Mouse (Mus musculus): ENCODE measurements at regions not wholly inside any gene's neighbourhood (a gene's known extent, or its start where the extent isn't known, plus 50 kb on each side); places are given as distances from the start of the nearest gene placed in this dataset.

DNA sequence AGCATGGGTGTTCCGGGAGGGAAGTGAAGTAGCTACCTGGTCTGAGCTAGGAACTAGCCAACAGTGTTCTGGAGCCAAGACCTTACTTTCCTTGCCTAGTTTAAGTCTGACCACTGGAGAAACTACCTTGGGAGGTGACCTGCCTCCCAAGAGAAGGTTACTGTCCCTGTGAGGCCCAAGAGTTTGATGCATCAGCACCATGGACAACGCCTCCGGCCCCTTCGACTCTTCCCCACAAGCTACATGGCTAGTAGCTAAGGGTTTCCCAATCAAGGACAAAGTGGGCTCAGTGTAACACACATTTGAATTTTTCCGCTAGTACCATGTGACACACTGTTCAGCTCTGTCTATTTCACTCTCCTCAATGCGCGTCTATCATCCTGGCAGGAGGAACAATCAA is 171.7 kb upstream of the Zdhhc25 start:
- H3K4me1 ChIP-seq (ENCODE audit: control insufficient read depth, insufficient read depth, insufficient read length), result no peaks in the 10 kb centered on the region
- H3K27me3 ChIP-seq (ENCODE audit: control insufficient read depth, insufficient read depth, low read length), result no peaks in the 10 kb centered on the region
- no peak for DNase-seq (ENCODE audit: low read depth in 1 of 2, low spot score in 2 of 2)
- no peak overlapping the region for H3K27ac ChIP-seq (ENCODE audit: insufficient read depth, low read length)
- WGBS, result 69% methylated on average over 7 of the region's 7 CpGs
- TF ChIP-seq POLR2A (IDR thresholded peaks at IDR 0.05; ENCODE audit: low read depth, low read length), result no peak
- no peak for TF ChIP-seq CTCF (IDR thresholded peaks at IDR 0.05; ENCODE audit: extremely low read depth, insufficient read depth, insufficient read length, insufficient replicate concordance)
- no peaks in the 10 kb centered on the region for H3K36me3 ChIP-seq (ENCODE audit: control insufficient read depth, insufficient read depth, low read length)
- H3K4me3 ChIP-seq (ENCODE audit: extremely low read depth, insufficient read depth, insufficient read length), result no peak overlapping the region

GRCm38 (mm10) chr15:88430941-88431340 is 169.2 kb upstream of the Zdhhc25 start:
- TF ChIP-seq CTCF (IDR thresholded peaks at IDR 0.05; ENCODE audit: extremely low read depth, insufficient read depth, insufficient read length, insufficient replicate concordance), result no peak
- no peak for TF ChIP-seq POLR2A (IDR thresholded peaks at IDR 0.05; ENCODE audit: low read depth, low read length)
- Histone ChIP-seq H3K4me1 (ENCODE audit: control insufficient read depth, insufficient read depth, insufficient read length) (no peaks in the 10 kb centered on the region), H3K36me3 (ENCODE audit: control insufficient read depth, insufficient read depth, low read length) (no peaks in the 10 kb centered on the region), H3K27me3 (ENCODE audit: control insufficient read depth, insufficient read depth, low read length) (no peaks in the 10 kb centered on the region), H3K4me3 (ENCODE audit: extremely low read depth, insufficient read depth, insufficient read length) (no peak overlapping the region), H3K27ac (ENCODE audit: insufficient read depth, low read length) (no peak overlapping the region)
- WGBS, result 85% methylated on average over 7 of the region's 7 CpGs
- no peak for DNase-seq (ENCODE audit: low read depth in 1 of 2, low spot score in 2 of 2)

DNA sequence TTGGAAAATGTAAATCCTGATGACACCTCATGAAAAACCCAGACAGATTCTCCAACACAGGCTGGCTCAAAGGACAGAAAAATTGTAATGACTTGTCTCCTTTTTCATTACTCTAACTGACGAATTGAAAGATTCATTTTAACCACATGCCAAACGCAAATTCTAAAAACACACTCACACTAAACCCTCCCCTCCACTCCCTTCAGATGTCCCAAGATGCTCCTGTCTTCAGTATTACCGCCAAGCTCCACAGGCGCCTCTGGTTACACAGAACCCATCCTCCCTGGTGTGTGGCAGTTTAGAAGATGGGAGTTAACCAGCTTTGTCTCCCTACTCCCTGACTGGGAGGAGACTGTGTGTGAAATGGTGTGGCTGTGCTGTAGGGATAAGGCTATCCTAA is 151.8 kb upstream of the Zdhhc25 start:
- no peak for TF ChIP-seq CTCF (IDR thresholded peaks at IDR 0.05; ENCODE audit: extremely low read depth, insufficient read depth, insufficient read length, insufficient replicate concordance)
- no peak for TF ChIP-seq POLR2A (IDR thresholded peaks at IDR 0.05; ENCODE audit: low read depth, low read length)
- 80% methylated on average over 4 of the region's 4 CpGs for WGBS
- Histone ChIP-seq H3K36me3 (ENCODE audit: control insufficient read depth, insufficient read depth, low read length) (no peaks in the 10 kb centered on the region), H3K4me1 (ENCODE audit: control insufficient read depth, insufficient read depth, insufficient read length) (no peaks in the 10 kb centered on the region), H3K27ac (ENCODE audit: insufficient read depth, low read length) (no peak overlapping the region), H3K27me3 (ENCODE audit: control insufficient read depth, insufficient read depth, low read length) (no peaks in the 10 kb centered on the region), H3K4me3 (ENCODE audit: extremely low read depth, insufficient read depth, insufficient read length) (no peak overlapping the region)
- no peak for DNase-seq (ENCODE audit: low read depth in 1 of 2, low spot score in 2 of 2)

DNA sequence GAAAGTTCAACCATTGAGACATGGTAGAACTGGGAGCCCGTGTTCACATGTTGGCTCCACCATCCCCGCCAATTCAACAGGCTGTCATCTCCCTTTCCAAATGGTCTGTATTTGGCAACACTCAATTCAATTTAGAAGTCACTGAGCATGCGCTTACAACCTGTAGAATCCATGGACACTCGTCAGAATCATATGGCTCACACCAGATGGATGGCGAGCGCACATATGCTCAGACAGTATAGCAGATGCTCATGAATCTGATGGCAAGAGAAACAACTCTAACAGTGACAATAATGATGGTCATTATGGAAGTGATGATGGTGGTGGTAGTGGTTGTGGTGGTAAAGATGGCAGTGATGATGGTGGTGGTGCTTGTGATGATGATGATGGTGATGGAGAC is 148.9 kb upstream of the Zdhhc25 start:
- no peaks in the 10 kb centered on the region for H3K36me3 ChIP-seq (ENCODE audit: control insufficient read depth, insufficient read depth, low read length)
- no peak overlapping the region for H3K4me3 ChIP-seq (ENCODE audit: extremely low read depth, insufficient read depth, insufficient read length)
- TF ChIP-seq CTCF (IDR thresholded peaks at IDR 0.05; ENCODE audit: extremely low read depth, insufficient read depth, insufficient read length, insufficient replicate concordance) (no peak), POLR2A (IDR thresholded peaks at IDR 0.05; ENCODE audit: low read depth, low read length) (no peak)
- no peaks in the 10 kb centered on the region for H3K4me1 ChIP-seq (ENCODE audit: control insufficient read depth, insufficient read depth, insufficient read length)
- H3K27ac ChIP-seq (ENCODE audit: insufficient read depth, low read length), result no peak overlapping the region
- no peak for DNase-seq (ENCODE audit: low read depth in 1 of 2, low spot score in 2 of 2)
- no peaks in the 10 kb centered on the region for H3K27me3 ChIP-seq (ENCODE audit: control insufficient read depth, insufficient read depth, low read length)
- WGBS, result 93% methylated on average over 6 of the region's 6 CpGs

DNA sequence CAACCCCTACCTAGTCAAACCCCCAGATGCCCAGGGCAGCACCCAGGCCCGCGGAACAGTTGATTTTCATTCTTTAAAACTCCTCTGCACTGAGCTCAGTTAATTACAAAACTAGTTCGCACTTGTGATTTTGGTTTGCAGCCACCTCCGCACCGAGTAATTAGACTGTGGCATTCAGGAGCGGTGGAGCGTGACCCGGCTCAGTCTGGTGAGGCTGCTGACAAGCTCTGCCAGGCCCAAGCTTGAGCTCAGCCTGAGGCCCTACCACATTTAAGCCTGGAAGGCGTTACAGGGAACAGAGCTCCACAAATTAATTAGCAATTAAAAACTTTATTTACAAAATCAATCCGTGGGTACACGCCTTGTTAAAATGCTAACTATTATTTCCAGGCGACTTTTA is 132.0 kb upstream of the Zdhhc25 start:
- 87% methylated on average over 12 of the region's 12 CpGs for WGBS
- no peak for DNase-seq (ENCODE audit: low read depth in 1 of 2, low spot score in 2 of 2)

GRCm38 (mm10) chr15:88468810-88469209 is 131.3 kb upstream of the Zdhhc25 start:
- Histone ChIP-seq H3K4me3 (ENCODE audit: extremely low read depth, insufficient read depth, insufficient read length) (no peak overlapping the region), H3K27me3 (ENCODE audit: control insufficient read depth, insufficient read depth, low read length) (no peaks in the 10 kb centered on the region), H3K27ac (ENCODE audit: insufficient read depth, low read length) (no peak overlapping the region), H3K4me1 (ENCODE audit: control insufficient read depth, insufficient read depth, insufficient read length) (no peaks in the 10 kb centered on the region), H3K36me3 (ENCODE audit: control insufficient read depth, insufficient read depth, low read length) (no peaks in the 10 kb centered on the region)
- DNase-seq (ENCODE audit: low read depth in 1 of 2, low spot score in 2 of 2), result no peak
- 6% methylated on average over 2 of the region's 2 CpGs for WGBS
- TF ChIP-seq CTCF (IDR thresholded peaks at IDR 0.05; ENCODE audit: extremely low read depth, insufficient read depth, insufficient read length, insufficient replicate concordance) (peak; percentile 7; the same call in 1 of the 2 replicates), POLR2A (IDR thresholded peaks at IDR 0.05; ENCODE audit: low read depth, low read length) (no peak)

More for the DNA sequence above, 132.0 kb upstream of the Zdhhc25 start:
- no peaks in the 10 kb centered on the region for H3K36me3 ChIP-seq (ENCODE audit: control insufficient read depth, insufficient read depth, low read length)
- H3K27me3 ChIP-seq (ENCODE audit: control insufficient read depth, insufficient read depth, low read length), result no peaks in the 10 kb centered on the region
- H3K4me1 ChIP-seq (ENCODE audit: control insufficient read depth, insufficient read depth, insufficient read length), result no peaks in the 10 kb centered on the region
- TF ChIP-seq CTCF (IDR thresholded peaks at IDR 0.05; ENCODE audit: extremely low read depth, insufficient read depth, insufficient read length, insufficient replicate concordance), result no peak
- H3K27ac ChIP-seq (ENCODE audit: insufficient read depth, low read length), result no peak overlapping the region
- no peak overlapping the region for H3K4me3 ChIP-seq (ENCODE audit: extremely low read depth, insufficient read depth, insufficient read length)

GRCm38 (mm10) chr15:88469508-88470455 is 130.3 kb upstream of the Zdhhc25 start:
- no peak for TF ChIP-seq POLR2A (IDR thresholded peaks at IDR 0.05; ENCODE audit: low read depth, low read length)
- TF ChIP-seq CTCF (IDR thresholded peaks at IDR 0.05; ENCODE audit: extremely low read depth, insufficient read depth, insufficient read length, insufficient replicate concordance), result no peak
- no peak overlapping the region for H3K27ac ChIP-seq (ENCODE audit: insufficient read depth, low read length)
- 78% methylated on average over 15 of the region's 15 CpGs for WGBS
- no peaks in the 10 kb centered on the region for H3K4me1 ChIP-seq (ENCODE audit: control insufficient read depth, insufficient read depth, insufficient read length)
- no peaks in the 10 kb centered on the region for H3K36me3 ChIP-seq (ENCODE audit: control insufficient read depth, insufficient read depth, low read length)
- DNase-seq (ENCODE audit: low read depth in 1 of 2, low spot score in 2 of 2), result no peak
- H3K4me3 ChIP-seq (ENCODE audit: extremely low read depth, insufficient read depth, insufficient read length), result no peak overlapping the region
- no peaks in the 10 kb centered on the region for H3K27me3 ChIP-seq (ENCODE audit: control insufficient read depth, insufficient read depth, low read length)

Measured in spleen, adult 2 months (tissue).